Mouse (Mus musculus): Measurements from ENCODE around the gene Fam83g. TPM values are rescaled to one million over a fixed set of nuclear protein-coding genes. Genes with fewer than 3 reads are reported as not detected.
"Not testable (repeated sequence)": the region's sequence is repeated elsewhere in the genome, so short reads cannot be mapped to it uniquely, and the experiment has no call there.

Fam83g gene
- polyA plus RNA-seq (2015; fragmentation: Nextera tagmentation; extraction: Ambion mirVana), result 0.24 and 0.31 TPM in 2 replicates

DNA sequence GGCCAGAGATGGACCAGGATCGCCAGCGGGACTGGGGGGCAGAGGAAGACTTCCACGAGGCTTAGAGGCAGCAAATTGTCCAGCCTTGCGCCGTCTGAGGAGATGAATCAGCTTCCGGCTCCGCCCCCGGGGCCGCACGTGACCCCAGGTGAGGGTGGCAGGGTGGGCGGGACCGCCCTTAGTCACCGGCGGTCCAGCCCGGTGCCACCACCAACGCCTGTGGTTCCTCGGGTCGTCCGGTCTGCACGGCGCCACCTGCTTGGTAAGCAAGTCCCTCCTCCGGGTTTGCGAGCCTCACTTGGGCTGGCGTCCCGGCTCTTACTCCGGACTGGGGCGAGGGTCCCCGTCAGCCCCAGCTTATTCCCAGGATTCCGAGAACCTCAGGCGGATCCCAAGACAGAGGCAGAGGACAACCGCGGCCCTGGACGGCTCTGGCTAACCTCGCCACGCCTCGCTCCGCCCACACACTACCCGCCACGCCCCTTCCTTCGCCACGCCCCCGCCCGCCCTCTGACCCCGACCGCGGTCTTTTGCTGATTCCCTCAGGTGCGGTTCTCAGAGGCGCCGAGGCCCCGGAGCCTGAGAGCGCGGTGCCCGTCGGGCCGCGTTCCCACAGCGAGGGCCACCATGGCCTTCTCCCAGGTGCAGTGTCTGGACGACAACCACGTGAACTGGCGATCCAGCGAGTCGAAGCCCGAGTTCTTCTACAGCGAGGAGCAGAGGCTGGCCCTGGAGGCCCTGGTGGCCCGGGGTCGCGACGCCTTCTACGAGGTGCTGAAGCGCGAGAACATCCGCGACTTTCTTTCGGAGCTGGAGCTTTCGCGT lies at the start of gene Fam83g:
Fam83g (plus strand) TSS at position 185 of the 825 bp plus-strand sequence.
- Histone ChIP-seq H3K9ac (no peak within 1 kb of the TSS), H3K4me2 (peak within 1 kb of the TSS; percentile 55), H3K27ac (replicated peaks) (no peak within 1 kb of the TSS), H3K36me3 (no peaks in the 10 kb centered on the region), H3K4me1 (replicated peaks) (peaks cover 10% of the 10 kb centered on the region), H3K27me3 (peaks cover 44% of the 10 kb centered on the region), H3K4me3 (peak within 1 kb of the TSS; percentile 30), H3K9me3 (no peaks in the 10 kb centered on the region)
- WGBS, result 2% methylated on average over 75 of the region's 76 CpGs
- ATAC-seq (ENCODE audit: low FRiP score, low read depth), result no peak

DNA sequence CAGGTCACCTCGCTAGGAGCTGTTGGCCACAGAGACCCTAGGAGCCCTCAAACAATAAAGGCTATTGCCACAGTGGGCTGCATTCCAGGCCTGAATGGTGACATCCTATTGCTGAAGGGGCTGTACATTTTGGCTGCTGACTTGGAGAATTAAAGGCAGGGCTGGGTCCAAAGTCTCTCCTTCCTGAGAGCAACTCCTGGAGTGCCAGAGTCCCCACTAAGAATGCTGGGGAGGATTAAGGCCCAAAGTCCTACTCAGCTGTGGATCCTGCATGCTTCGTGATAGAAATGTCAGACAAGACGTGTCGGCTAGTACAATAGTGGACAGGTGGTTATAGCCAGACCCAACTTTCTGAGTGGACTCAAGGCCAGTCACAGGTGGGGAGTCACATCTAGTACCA lies 47.6 kb upstream of the Fam83g start:
- H3K9me3 ChIP-seq; H3K9ac ChIP-seq; H3K4me2 ChIP-seq; H3K27ac ChIP-seq (replicated peaks); H3K36me3 ChIP-seq; H3K27me3 ChIP-seq; ATAC-seq (ENCODE audit: low FRiP score, low read depth); H3K4me3 ChIP-seq; H3K4me1 ChIP-seq (replicated peaks): not testable (repeated sequence)
- 94% methylated on average over 3 of the region's 4 CpGs for WGBS

DNA sequence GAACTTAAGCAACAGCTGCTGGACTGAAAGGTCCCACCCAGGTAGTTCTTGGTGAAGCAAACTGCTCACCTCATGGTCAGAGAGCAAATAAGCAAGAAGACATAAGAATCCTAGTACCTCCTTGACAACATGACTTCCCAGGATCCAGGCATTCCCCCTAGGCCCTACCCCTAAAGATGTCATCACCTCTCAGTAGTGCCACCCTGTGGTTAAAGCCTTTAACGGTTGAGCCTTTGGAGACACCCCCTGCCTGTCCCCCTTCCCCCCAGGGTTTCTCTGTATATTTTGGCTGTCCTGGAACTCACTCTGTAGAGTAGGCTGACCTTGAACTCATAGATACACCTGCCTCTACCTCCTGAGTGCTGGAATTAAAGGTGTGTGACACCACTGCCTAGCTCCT lies 46.5 kb upstream of the Fam83g start:
- WGBS, result 50% methylated on average over 1 of the region's 1 CpGs
- no peaks in the 10 kb centered on the region for H3K9me3 ChIP-seq
- H3K9ac ChIP-seq, result no peak overlapping the region
- no peaks in the 10 kb centered on the region for H3K4me1 ChIP-seq (replicated peaks)
- no peak overlapping the region for H3K27ac ChIP-seq (replicated peaks)
- H3K4me2 ChIP-seq, result no peak overlapping the region
- no peak for ATAC-seq (ENCODE audit: low FRiP score, low read depth)
- no peaks in the 10 kb centered on the region for H3K27me3 ChIP-seq
- H3K4me3 ChIP-seq, result no peak overlapping the region
- H3K36me3 ChIP-seq, result no peaks in the 10 kb centered on the region

DNA sequence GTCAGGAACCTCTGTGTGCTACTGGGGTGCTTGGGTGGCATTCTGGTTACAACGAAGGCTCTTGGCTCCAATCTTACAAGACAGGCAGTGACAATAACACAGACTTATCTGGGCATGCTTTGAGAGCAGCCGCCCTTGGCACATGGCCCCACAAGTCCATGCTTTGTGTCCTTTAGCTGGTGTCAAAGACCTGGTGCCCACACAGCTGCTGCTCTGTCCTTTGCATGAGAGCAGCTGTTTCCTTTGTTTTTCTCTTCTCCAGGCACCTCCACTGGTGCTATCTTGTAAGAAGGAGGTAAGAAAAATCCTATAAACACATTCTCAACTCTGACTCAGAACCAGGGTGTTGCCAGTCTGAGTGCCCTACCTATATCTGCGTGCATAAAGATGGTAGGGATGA lies 46.0 kb upstream of the Fam83g start:
- Histone ChIP-seq H3K4me3 (no peak overlapping the region), H3K4me1 (replicated peaks) (no peaks in the 10 kb centered on the region), H3K9ac (no peak overlapping the region), H3K4me2 (no peak overlapping the region), H3K27me3 (no peaks in the 10 kb centered on the region), H3K9me3 (no peaks in the 10 kb centered on the region), H3K36me3 (no peaks in the 10 kb centered on the region), H3K27ac (replicated peaks) (no peak overlapping the region)
- no peak for ATAC-seq (ENCODE audit: low FRiP score, low read depth)
- 88% methylated on average over 3 of the region's 3 CpGs for WGBS

DNA sequence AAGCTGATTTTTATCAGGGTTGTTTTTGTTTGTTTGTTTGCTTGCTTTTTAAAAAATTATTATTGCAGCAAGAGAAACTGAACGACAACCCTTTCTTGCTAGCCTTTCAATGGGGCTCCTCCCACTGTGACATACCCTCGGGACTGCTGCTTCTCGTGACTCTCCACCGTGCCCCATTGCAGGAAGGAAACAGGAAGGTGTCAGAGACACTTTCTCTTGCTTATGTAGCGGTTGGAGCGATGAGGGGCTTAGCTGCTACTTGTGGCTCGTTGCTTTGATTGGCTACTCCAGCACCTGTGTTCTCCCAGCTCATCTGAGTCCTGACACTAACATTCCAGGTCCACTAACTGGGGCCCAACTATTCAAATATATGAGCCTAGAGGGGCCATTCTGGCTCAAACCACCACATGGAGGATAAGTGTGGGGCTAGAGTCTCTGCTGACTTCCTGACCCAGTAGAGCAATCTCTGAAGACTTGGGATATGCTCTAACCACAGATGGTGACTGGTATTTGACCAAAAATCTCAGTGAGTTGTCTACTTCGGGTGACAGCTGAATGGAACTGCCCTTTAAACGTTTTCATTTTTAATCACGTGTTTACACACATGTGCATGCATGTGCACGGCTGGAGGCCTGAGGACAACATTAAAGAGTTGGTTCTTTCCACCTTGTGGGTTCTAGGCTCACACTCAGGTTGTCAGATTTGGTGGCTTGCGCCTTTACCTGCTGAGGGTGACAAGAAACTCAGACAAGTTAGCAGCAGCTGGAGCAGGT lies 44.9 kb upstream of the Fam83g start:
- H3K9me3 ChIP-seq, result no peaks in the 10 kb centered on the region
- no peaks in the 10 kb centered on the region for H3K27me3 ChIP-seq
- H3K4me2 ChIP-seq, result no peak overlapping the region
- no peaks in the 10 kb centered on the region for H3K4me1 ChIP-seq (replicated peaks)
- no peaks in the 10 kb centered on the region for H3K36me3 ChIP-seq
- H3K9ac ChIP-seq, result no peak overlapping the region
- no peak overlapping the region for H3K4me3 ChIP-seq
- ATAC-seq (ENCODE audit: low FRiP score, low read depth), result no peak
- no peak overlapping the region for H3K27ac ChIP-seq (replicated peaks)
- WGBS, result 83% methylated on average over 12 of the region's 12 CpGs

DNA sequence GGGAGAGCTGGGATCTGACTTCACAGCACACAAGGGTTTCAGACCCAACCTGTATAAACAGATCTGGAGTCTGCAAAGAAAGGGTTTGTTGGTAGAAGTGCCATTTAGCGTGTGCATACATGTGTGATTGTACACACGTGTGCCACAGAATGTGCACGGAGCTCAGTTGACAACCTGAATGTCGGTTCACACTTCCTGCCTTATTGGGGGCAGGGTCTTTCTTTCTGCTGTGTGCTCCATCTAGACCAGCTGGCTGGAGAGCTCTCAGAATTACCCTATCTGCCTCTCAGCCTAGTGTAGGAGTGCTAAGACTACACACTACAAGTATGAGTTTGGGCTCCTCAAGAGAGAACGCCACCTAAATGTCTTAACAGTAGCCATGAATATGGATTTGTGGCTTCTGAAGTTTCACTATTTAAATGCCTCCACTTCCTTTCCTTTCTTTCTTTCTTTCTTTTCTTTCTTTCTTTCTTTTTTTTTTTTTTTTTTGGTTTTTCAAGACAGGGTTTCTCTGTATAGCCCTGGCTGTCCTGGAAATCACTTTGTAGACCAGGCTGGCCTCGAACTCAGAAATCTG lies 44.2 kb upstream of the Fam83g start:
- H3K27me3 ChIP-seq, result no peaks in the 10 kb centered on the region
- no peak overlapping the region for H3K27ac ChIP-seq (replicated peaks)
- H3K4me1 ChIP-seq (replicated peaks), result no peaks in the 10 kb centered on the region
- no peaks in the 10 kb centered on the region for H3K36me3 ChIP-seq
- WGBS, result 94% methylated on average over 6 of the region's 6 CpGs
- ATAC-seq (ENCODE audit: low FRiP score, low read depth), result no peak
- H3K9me3 ChIP-seq, result no peaks in the 10 kb centered on the region
- H3K4me3 ChIP-seq, result no peak overlapping the region
- H3K9ac ChIP-seq, result no peak overlapping the region
- no peak overlapping the region for H3K4me2 ChIP-seq

DNA sequence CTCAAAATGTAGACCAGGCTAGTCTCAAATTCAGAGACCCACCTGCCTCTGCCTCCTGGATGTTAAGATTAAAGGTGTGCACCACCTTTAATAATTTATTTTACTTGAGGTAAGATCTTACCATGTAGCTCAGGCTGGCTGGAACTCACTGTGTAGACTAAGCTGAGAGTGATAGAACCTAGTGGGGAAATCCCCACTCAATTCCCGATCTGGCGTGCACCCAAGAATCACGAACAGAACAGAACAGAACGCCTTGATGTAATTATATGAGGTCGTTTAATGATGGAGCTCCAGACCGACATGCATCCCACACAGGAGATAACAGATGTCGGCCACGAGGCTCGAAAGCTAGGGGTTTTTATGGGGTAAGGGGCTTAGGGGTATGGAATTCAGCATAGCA lies 43.3 kb upstream of the Fam83g start:
- not testable (repeated sequence) for H3K27ac ChIP-seq (replicated peaks); H3K9me3 ChIP-seq; H3K9ac ChIP-seq; H3K4me3 ChIP-seq; H3K4me2 ChIP-seq; H3K4me1 ChIP-seq (replicated peaks); H3K36me3 ChIP-seq; ATAC-seq (ENCODE audit: low FRiP score, low read depth); H3K27me3 ChIP-seq
- 81% methylated on average over 9 of the region's 9 CpGs for WGBS

DNA sequence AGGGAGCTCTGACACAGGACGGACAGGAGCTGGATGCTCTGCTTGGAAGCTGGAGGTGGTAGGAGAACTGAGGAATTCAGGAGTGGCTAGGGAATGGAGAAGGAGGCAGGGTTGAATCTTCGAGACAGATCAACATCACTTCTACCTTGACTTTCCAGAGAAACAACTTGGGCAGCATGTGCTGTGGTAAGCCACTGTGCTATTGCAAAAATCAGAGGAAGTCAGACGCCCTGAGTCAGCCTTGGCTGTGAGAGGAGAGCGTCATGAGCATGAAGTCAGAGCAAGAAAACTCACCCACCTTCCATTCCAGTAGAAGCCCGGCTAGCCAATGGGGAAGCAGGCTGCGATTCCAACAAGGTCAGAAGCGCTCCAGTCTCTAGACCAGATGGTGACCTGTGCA lies 41.8 kb upstream of the Fam83g start:
- no peak for ATAC-seq (ENCODE audit: low FRiP score, low read depth)
- Histone ChIP-seq H3K4me1 (replicated peaks) (no peaks in the 10 kb centered on the region), H3K27ac (replicated peaks) (no peak overlapping the region), H3K36me3 (no peaks in the 10 kb centered on the region), H3K4me2 (no peak overlapping the region), H3K9ac (no peak overlapping the region), H3K9me3 (no peaks in the 10 kb centered on the region), H3K27me3 (no peaks in the 10 kb centered on the region), H3K4me3 (no peak overlapping the region)
- WGBS, result 88% methylated on average over 7 of the region's 7 CpGs

DNA sequence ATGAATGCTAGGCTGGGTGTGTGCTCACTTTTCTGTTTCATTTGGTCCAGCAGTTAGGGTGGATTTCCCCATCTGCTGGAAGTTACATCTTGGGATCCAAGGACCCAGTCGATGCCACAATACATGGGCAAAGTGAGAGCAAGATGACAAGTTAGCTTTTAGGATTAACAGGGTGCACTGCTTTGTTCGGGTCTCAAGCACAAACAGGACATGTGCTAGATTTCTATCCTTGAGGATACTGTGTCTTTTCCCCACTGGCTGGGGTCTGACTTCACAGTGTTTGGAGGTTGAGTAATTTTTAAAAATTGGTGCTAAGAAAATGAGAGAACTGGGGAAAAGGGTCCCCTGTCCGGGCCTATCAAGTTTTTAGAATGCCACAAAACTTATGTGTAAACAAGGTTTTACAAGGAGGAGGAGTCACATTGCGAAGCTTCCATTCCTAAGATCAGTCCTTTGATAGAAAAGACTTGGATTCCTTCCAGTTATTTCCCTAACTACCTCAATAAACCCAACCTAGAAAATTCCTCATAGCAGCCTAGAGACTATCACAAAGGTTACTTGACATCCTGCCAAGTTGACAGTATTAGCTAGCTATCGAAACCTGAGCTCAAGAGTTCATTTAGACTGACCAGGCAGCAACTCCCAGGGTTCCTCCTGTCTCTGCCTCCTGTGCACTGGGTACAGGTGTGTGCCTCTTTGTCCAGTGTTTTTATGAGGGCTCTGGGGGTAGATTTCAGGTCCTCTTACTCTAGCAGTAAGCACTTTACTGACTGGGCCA lies 40.5 kb upstream of the Fam83g start:
- Histone ChIP-seq H3K4me3 (no peak overlapping the region), H3K9me3 (no peaks in the 10 kb centered on the region), H3K36me3 (no peaks in the 10 kb centered on the region), H3K4me1 (replicated peaks) (no peaks in the 10 kb centered on the region), H3K9ac (no peak overlapping the region), H3K27ac (replicated peaks) (no peak overlapping the region), H3K4me2 (no peak overlapping the region), H3K27me3 (no peaks in the 10 kb centered on the region)
- 83% methylated on average over 5 of the region's 5 CpGs for WGBS
- no peak for ATAC-seq (ENCODE audit: low FRiP score, low read depth)

DNA sequence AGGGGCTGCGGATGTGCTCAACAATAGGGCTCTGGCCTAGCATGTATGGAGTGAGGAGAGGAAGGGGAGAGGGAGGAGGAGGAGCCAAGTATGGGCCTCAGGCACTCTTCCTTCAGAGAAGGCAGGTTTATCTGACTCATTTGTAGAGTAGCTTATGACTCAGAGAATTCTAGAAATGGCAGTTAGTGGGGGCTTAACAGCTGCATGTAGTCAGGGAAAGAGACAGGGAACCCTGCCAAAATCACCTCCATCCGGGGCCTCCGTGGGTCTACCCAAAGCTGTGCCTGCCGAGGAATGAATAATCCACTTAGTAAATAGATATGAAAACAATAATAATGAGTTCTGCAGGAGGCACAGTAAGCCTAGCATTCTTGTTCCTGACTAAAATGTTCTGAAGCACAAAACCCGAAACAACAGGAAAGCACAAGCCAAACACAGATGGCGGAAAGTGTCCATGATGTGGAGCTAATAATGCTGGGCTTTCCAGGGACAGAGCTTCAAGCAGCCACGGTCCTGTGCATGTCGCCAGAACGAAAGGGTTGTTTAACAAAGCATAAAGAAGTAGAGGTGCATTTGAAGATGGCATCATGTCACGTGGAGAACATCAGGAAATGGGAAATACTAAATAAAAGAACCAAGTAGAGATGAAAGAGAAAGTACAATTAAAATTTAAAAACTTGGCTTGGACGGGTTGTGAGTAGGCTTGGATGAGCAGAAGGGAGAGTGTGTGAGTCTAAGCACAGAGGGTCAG lies 39.1 kb upstream of the Fam83g start:
- WGBS, result 73% methylated on average over 11 of the region's 11 CpGs
- Histone ChIP-seq H3K27ac (replicated peaks) (no peak overlapping the region), H3K4me3 (no peak overlapping the region), H3K36me3 (no peaks in the 10 kb centered on the region), H3K4me1 (replicated peaks) (no peaks in the 10 kb centered on the region), H3K27me3 (no peaks in the 10 kb centered on the region), H3K4me2 (no peak overlapping the region), H3K9ac (no peak overlapping the region), H3K9me3 (no peaks in the 10 kb centered on the region)
- ATAC-seq (ENCODE audit: low FRiP score, low read depth), result no peak

DNA sequence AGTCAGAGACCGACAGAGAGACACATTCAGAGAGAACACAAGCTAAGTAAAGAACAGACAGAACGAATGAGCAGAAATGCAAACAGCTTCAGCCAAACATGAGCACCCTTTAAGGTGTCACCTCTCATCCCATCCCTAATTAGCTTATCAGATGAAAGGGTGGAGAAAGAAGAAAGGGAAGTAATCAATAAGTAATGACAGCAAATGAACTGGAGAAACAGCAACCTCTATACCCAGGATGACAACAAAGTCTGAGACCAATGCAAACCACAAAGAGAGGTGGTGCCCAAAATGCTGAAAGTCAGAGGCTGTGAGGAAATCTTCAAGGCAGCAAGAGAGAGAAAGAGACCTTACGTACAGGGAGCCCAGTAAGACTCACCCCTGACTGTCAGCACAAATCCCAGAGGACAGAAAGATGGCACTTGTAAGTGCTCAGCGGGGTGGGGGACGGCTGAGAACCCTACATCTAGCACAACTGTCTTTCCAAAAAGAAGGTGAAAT lies 38.5 kb upstream of the Fam83g start:
- no peaks in the 10 kb centered on the region for H3K9me3 ChIP-seq
- no peaks in the 10 kb centered on the region for H3K27me3 ChIP-seq
- H3K36me3 ChIP-seq, result no peaks in the 10 kb centered on the region
- no peak for ATAC-seq (ENCODE audit: low FRiP score, low read depth)
- no peak overlapping the region for H3K9ac ChIP-seq
- WGBS, result 76% methylated on average over 5 of the region's 5 CpGs
- H3K4me3 ChIP-seq, result no peak overlapping the region
- no peaks in the 10 kb centered on the region for H3K4me1 ChIP-seq (replicated peaks)
- H3K27ac ChIP-seq (replicated peaks), result no peak overlapping the region
- no peak overlapping the region for H3K4me2 ChIP-seq

Data from hindbrain, embryonic 15.5 days (tissue).